Comparison of ENCODE assay signal across 1 mouse cellular context in the genomic region with DNA sequence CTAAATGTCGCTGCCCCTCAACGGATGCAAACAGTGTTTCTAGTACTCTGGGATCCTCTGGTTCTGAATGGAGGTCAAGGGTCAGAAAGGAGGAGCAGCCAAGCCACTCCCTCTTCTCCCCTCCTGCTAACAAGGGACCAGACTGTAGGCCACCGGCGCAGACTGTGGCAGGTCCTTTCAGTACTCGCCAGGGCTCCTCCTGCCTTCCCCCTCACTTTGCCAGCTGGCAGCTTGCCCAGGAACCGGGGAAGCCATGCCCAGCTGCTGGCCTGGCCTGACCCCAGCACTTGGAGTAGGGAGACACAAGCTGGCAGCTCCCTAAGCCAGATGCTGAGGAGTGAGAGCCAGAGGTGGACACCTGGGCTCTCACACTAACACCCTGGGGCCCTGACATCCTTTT.
A peak's percentile ranks its signal among the peaks of the same experiment; 100 is the strongest.
TF ChIP-seq lines count a peak whose summit lies in the region.

No protein-coding gene starts in this region.

TF ChIP-seq in myocyte, 11 proteins besides CTCF, POLR2A, EP300 and RAD21:
- TF ChIP-seq REST (IDR thresholded peaks at IDR 0.05; ENCODE audit: insufficient read depth, insufficient read length): no peak
- TF ChIP-seq MYOD1 (IDR thresholded peaks at IDR 0.05; ENCODE audit: control insufficient read depth in 1 of 3, insufficient read length in 2 of 3, low read depth in 2 of 3): peak in 2 of 3 experiments; percentile 87 to 92
- peak; percentile 58 for TF ChIP-seq TCF12 (IDR thresholded peaks at IDR 0.05; ENCODE audit: insufficient read depth, poor library complexity, severe bottlenecking)
- TF ChIP-seq TCF3 (IDR thresholded peaks at IDR 0.05; ENCODE audit: insufficient read length, low read depth): peak; percentile 50
- peak; percentile 38 to 94 (median 79) for TF ChIP-seq MYOG (IDR thresholded peaks at IDR 0.05; ENCODE audit: control insufficient read depth in 1 of 3, insufficient read depth in 1 of 3, insufficient read length in 2 of 3, low read depth in 2 of 3)
